Mouse (Mus musculus) intestine, embryonic 14.5 days (tissue): Measurements from ENCODE around the gene Nras. TPM values are rescaled to one million over a fixed set of nuclear protein-coding genes. Genes with fewer than 3 reads are reported as not detected.
A peak's percentile ranks its signal among the peaks of the same experiment; 100 is the strongest.

Source experiments
- ATAC-seq: fragments of 200-750 bp; cut with Nextera tagmentation; replicated peaks from 2 replicates; pipeline ENCODE4 v1.8.0; 2017; ENCODE audit warnings: low read depth, moderate number of reproducible peaks, moderate TSS enrichment, moderate library complexity; ENCODE audit not compliant: low FRiP score, low TSS enrichment
- DNase-seq: peaks from one replicate; pipeline ENCODE4 v3.0.0-alpha.2; 2018; ENCODE audit warnings: low spot score
- H3K27ac ChIP-seq: fragments of 300-500 bp; sonication (generic); 2 replicates; pipeline ENCODE4 v1.5.1; 2014; ENCODE audit warnings: low read depth, mild to moderate bottlenecking, control low read depth
- H3K27me3 ChIP-seq: fragments of 300-500 bp; sonication (generic); replicated peaks from 2 replicates; pipeline ENCODE4 v1.6.1; 2014; ENCODE audit warnings: low read length, control low read depth; ENCODE audit not compliant: control insufficient read depth, insufficient read depth
- H3K36me3 ChIP-seq: fragments of 300-500 bp; sonication (generic); 2 replicates; pipeline ENCODE4 v1.6.1; 2014; ENCODE audit warnings: low read length, control low read depth; ENCODE audit not compliant: control insufficient read depth, insufficient read depth
- H3K4me1 ChIP-seq: fragments of 300-500 bp; sonication (generic); replicated peaks from 2 replicates; pipeline ENCODE4 v1.6.1; 2014; ENCODE audit warnings: low read length, control low read depth, mixed read lengths; ENCODE audit not compliant: control insufficient read depth, insufficient read depth
- H3K4me2 ChIP-seq: fragments of 300-500 bp; sonication (generic); 2 replicates; pipeline ENCODE4 v1.6.1; 2014; ENCODE audit warnings: low read length
- H3K4me3 ChIP-seq: fragments of 300-500 bp; sonication (generic); 2 replicates; pipeline ENCODE4 v1.5.1; 2014; ENCODE audit warnings: low read depth, low read length, control low read depth, mixed read lengths
- H3K9ac ChIP-seq: fragments of 300-500 bp; sonication (generic); 2 replicates; pipeline ENCODE4 v1.6.1; 2014; ENCODE audit warnings: mild to moderate bottlenecking, low read length
- H3K9me3 ChIP-seq: fragments of 300-500 bp; sonication (generic); 2 replicates; pipeline ENCODE4 v1.6.1; 2016; ENCODE audit warnings: low read length, control low read depth; ENCODE audit not compliant: control insufficient read depth
- WGBS: fragments of 180-500 bp; shearing (Covaris S2); extraction: QIAGEN DNeasy Blood & Tissue Kit; methylation state at CpG from one replicate; pipeline ENCODE4 v1.1.7; 2014; 5-methylcytosine and 5-hydroxymethylcytosine counted together
- polyA plus RNA-seq: library from polyadenylated mRNA; unstranded; fragments of >200 nt; fragmentation: Nextera tagmentation; extraction: Ambion mirVana; gene quantifications from 2 replicates; pipeline ENCODE4 v1.2.1, GENCODE M21; 2014

The Nras gene
- polyA plus RNA-seq: 103 and 122 TPM in 2 replicates

DNA sequence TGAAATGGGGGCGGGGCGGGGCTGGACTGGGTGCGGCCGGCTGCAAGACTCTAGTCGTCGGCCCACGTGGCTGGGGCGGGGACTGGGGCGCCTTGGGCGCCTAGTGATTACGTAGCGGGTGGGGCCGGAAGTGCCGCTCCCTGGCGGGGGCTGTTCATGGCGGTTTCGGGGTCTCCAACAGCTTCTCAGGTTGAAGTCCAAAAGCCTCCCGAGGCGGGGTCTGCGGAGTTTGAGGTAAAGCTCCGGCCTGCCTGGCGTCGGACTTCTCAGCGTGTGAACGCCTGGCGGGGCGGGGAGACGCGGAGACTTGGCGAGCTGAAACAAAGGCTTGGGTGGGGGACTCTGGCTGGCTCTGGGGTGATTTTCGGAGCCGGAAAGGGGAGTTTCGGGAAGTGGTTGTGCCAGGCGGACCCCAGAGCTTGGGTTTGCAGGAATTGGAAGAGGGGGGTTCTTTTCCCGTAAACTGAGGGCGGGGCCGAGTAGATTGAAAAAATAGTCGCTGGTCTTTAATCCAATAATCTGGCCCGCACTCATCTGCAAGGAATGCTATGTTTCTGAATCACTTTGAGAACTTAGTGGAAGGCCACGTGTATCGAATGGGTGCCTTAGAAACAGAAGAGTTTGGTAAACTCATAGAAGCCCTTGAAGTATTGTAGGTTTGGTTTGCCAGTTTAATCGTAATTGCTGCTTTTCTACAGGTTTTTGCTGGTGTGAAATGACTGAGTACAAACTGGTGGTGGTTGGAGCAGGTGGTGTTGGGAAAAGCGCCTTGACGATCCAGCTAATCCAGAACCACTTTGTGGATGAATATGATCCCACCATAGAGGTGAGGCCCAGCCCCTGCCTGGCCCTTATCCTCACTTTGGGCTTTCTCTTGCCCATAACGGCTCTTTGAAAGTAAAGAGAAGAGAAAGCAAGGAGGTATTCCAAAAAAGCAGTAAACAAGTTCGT lies at the start of gene Nras:
Gene Nras, plus strand, starts transcription at position 79 of the 951 bp plus-strand sequence.
- Histone ChIP-seq H3K9me3 (no peaks in the 10 kb centered on the region), H3K4me2 (peak within 1 kb of the TSS; percentile 84), H3K4me3 (peak within 1 kb of the TSS; percentile 87), H3K9ac (peak within 1 kb of the TSS; percentile 88), H3K27ac (peak within 1 kb of the TSS; percentile 98), H3K27me3 (no peaks in the 10 kb centered on the region), H3K36me3 (peaks cover 72% of the 10 kb centered on the region), H3K4me1 (peaks cover 5% of the 10 kb centered on the region; the same call in 1 of the 2 replicates)
- 2% methylated on average over 46 of the region's 46 CpGs for WGBS
- ATAC-seq: peak; percentile 97
- peak; percentile 99 for DNase-seq

DNA sequence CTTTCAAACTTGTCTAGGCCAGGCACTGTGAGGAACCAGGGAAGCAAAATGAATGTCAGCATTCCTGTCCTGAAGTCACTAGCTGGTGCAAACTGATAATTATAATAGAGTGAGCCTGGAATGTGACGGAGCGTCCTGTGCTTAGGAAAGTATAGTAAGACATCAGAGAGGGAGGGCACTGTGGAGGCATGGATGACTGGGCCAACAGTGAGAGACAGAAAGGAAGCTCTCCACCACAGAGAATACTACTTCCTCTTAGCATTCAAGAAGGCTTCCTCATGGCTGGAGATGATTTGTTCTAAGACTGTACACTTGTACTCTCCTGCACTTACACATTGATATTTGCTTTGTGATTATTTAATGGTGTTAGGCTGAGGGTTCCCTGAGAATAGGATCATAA lies 40.7 kb upstream of the Nras start:
- 74% methylated on average over 2 of the region's 2 CpGs for WGBS
- peaks cover 7% of the 10 kb centered on the region for H3K4me1 ChIP-seq
- H3K4me2 ChIP-seq: no peak overlapping the region
- H3K4me3 ChIP-seq: no peak overlapping the region
- no peak for ATAC-seq
- H3K9me3 ChIP-seq: no peaks in the 10 kb centered on the region
- no peak overlapping the region for H3K9ac ChIP-seq
- no peaks in the 10 kb centered on the region for H3K27me3 ChIP-seq
- no peaks in the 10 kb centered on the region for H3K36me3 ChIP-seq
- no peak overlapping the region for H3K27ac ChIP-seq
- DNase-seq: no peak

DNA sequence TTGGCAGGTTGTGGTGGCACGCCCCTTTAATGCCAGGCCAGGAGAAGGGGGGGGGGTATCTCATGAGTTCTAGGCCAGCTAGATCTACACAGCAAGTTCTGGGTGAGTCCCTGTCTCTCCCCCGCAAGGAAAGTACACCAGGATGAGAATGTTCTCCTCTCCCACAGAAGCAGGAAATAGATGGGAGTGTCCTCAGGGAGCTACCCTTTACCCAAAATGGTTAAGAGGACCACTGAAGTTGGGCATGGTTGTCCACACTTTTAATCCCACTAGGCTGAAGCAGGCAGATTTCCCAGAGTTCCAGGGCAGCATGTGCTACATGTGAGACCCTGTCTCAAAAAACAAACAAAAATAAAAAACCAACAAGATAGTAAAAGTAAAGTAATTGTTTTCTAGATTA lies 38.6 kb upstream of the Nras start:
- no peak for ATAC-seq
- 84% methylated on average over 2 of the region's 2 CpGs for WGBS
- Histone ChIP-seq H3K9ac (no peak overlapping the region), H3K4me2 (peak overlapping the region; percentile 53), H3K27me3 (no peaks in the 10 kb centered on the region), H3K36me3 (no peaks in the 10 kb centered on the region), H3K4me1 (peaks cover 8% of the 10 kb centered on the region), H3K4me3 (peak overlapping the region; percentile 99; the same call in 1 of the 2 replicates), H3K9me3 (no peaks in the 10 kb centered on the region), H3K27ac (peak overlapping the region; percentile 98; the same call in 1 of the 2 replicates)
- DNase-seq: no peak

DNA sequence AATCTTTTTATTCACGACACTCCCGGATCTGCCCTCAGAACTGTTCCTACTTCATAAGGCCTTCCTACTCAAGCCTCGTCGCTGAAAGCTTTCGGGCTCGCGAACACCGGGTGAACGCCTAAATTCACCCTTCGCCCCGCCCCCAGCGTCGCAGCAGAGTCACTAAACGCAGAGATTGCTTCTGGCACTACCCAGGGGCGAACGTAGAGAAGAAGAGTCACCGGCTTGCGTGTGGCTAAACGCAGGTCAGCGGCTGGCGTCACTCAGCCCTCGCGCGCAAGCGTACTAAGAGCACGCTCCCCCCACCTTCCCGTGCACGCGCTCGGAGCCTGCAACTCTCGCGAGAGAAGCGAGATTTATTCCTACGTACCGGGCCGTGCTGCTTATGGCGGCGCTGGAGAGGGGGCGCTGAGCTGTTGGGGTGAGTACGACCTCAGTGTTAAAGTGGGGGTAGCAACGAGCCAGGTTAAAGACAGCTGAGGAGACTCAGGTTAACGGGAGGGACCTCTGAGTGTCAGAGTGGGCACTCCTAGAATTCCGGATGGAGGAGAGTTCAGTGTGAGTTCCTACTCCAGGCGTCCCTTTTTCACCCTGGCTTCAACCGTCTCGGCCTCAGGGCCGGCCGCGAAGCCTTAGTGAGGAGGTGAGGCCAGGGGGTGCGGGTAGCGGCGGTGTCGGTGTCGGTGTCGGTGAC lies 37.7 kb upstream of the Nras start, which contains the start of gene Csde1:
Gene Csde1, plus strand, starts transcription at position 178 of the 694 bp plus-strand sequence.
- under 1% methylated on average over 55 of the region's 55 CpGs for WGBS
- H3K4me3 ChIP-seq: peak within 1 kb of the TSS; percentile 99
- peak within 1 kb of the TSS; percentile 100 for H3K9ac ChIP-seq
- H3K27ac ChIP-seq: peak within 1 kb of the TSS; percentile 98
- H3K4me1 ChIP-seq: peaks cover 8% of the 10 kb centered on the region
- ATAC-seq (peak; percentile 96), DNase-seq (peak; percentile 96)
- no peaks in the 10 kb centered on the region for H3K9me3 ChIP-seq
- peak within 1 kb of the TSS; percentile 91 for H3K4me2 ChIP-seq
- 0 out of 2 replicates have a peak, but pooled peaks cover 4% of the 10 kb centered on the region for H3K36me3 ChIP-seq
- no peaks in the 10 kb centered on the region for H3K27me3 ChIP-seq

DNA sequence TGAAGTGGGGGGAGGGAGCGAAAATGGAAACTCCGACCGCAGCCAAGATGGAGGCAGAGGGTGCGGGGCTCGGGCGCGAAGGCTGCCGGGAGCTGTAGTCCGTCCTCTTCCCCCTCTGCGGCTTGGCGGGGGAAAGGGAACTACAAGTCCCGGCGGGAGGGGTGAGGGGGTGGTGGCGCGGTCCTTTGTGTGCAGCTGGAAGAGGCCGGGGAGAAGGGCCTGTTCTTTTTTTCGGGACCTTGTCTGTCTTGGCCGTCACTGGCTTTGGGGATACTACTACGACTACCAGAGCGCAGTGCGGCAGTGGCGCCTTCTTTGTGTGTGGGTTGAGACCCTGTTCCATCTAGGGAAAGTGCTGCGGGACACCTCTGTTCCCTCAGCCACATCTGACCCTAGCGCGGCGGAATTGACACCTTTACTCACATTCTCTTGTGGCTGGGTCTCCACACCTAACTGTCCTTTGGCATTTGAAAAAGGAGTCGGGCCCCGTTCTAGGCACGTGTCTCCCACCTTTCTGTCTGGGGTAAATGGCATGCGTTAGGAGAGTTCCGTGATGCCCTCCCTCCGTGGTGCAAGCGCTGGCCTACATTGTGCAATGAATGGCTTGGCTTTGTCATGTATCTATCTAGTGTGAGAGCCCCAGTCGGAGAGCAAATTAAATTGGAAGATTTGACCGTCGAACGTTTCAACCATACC lies 37.0 kb upstream of the Nras start:
- peak overlapping the region; percentile 99 for H3K4me3 ChIP-seq
- H3K4me1 ChIP-seq: peaks cover 8% of the 10 kb centered on the region
- H3K9ac ChIP-seq: peak overlapping the region; percentile 100
- peak; percentile 95 for ATAC-seq
- DNase-seq: peak; percentile 94
- H3K36me3 ChIP-seq: 0 out of 2 replicates have a peak, but pooled peaks cover 4% of the 10 kb centered on the region
- peak overlapping the region; percentile 98 for H3K27ac ChIP-seq
- WGBS: under 1% methylated on average over 36 of the region's 37 CpGs
- H3K4me2 ChIP-seq: peak overlapping the region; percentile 91
- no peaks in the 10 kb centered on the region for H3K9me3 ChIP-seq
- H3K27me3 ChIP-seq: no peaks in the 10 kb centered on the region

DNA sequence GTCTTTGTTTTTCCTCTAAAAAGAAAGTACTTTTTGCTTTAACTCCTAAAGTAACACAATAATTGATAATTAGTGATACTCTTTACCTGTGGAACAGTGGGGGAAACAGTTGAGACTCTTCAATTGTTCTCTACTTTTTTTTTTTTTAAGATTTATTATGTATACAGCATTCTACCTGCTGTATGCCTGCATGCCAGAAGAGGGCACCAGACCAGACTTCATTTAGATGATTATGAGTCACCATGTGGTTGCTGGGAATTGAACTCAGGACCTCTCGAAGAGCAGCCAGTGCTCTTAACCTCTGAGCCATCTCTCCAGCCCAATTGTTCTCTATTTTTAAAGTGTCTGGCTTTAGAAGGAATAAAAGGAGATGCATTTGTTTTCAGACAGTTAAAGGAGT lies 31.9 kb upstream of the Nras start:
- no peak overlapping the region for H3K9ac ChIP-seq
- H3K9me3 ChIP-seq: no peaks in the 10 kb centered on the region
- DNase-seq (no peak), ATAC-seq (no peak)
- no peak overlapping the region for H3K4me3 ChIP-seq
- no peaks in the 10 kb centered on the region for H3K27me3 ChIP-seq
- H3K4me2 ChIP-seq: no peak overlapping the region
- H3K27ac ChIP-seq: no peak overlapping the region
- H3K36me3 ChIP-seq: peaks cover 36% of the 10 kb centered on the region
- WGBS: 92% methylated on average over 1 of the region's 1 CpGs
- peaks cover 8% of the 10 kb centered on the region for H3K4me1 ChIP-seq

DNA sequence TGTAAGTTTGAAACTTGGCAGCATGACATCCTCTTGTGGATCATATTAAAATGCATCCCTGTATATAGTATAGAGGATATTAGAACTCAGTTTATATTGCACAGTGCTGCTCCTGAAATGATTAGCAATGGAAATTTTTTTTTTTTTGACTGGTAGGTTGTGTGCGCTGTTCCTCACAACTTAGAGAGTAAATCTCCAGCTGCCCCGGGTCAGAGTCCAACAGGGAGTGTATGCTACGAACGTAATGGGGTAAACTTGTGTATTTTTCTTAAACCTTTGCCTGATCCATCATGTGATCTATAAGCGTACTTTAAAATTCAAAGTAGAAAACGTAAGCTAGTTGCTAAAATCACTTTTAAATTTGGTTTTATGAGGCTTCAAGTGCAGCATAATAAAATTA lies 17.8 kb upstream of the Nras start:
- Histone ChIP-seq H3K4me2 (no peak overlapping the region), H3K4me1 (no peaks in the 10 kb centered on the region), H3K36me3 (peaks cover 76% of the 10 kb centered on the region), H3K27me3 (no peaks in the 10 kb centered on the region), H3K9me3 (no peaks in the 10 kb centered on the region), H3K27ac (no peak overlapping the region), H3K9ac (no peak overlapping the region), H3K4me3 (no peak overlapping the region)
- ATAC-seq: no peak
- WGBS: 89% methylated on average over 6 of the region's 6 CpGs
- no peak for DNase-seq

DNA sequence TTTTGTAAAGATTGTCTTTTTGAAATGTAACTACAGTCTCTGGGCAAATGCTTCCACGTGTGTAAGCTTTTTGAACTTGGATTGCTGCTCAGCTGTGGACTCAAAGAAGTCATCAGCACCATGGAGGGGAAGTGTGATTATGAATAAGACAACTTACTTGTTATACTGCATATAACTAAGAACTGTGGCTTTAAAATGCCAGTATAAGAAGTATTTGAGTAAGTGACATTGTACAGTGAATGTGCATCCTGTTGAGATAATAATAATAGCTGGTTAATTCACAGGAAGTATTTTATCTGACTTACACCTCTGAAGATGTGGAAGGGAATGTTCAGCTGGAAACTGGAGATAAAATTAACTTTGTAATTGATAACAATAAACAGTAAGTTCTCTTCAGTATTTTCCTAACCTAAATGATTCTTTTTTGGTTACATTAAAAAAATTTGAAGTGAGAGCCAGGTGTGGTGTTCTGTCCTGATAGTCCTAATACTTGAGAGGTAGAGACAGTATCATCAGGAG lies 17.2 kb upstream of the Nras start:
- H3K36me3 ChIP-seq: peaks cover 83% of the 10 kb centered on the region
- no peak overlapping the region for H3K9ac ChIP-seq
- no peak for ATAC-seq
- DNase-seq: no peak
- H3K4me1 ChIP-seq: no peaks in the 10 kb centered on the region
- no peak overlapping the region for H3K4me2 ChIP-seq
- H3K27me3 ChIP-seq: no peaks in the 10 kb centered on the region
- H3K4me3 ChIP-seq: no peak overlapping the region
- H3K27ac ChIP-seq: no peak overlapping the region
- no peaks in the 10 kb centered on the region for H3K9me3 ChIP-seq
- 93% methylated on average over 1 of the region's 1 CpGs for WGBS
